Mouse (Mus musculus) midbrain, embryonic 10.5 days (tissue): ENCODE measurements around the gene Tango2. TPM values are rescaled to one million over a fixed set of nuclear protein-coding genes. Genes with fewer than 3 reads are reported as not detected.

ENCODE experiments used
- DNase-seq: peaks from one replicate; pipeline ENCODE4 v3.0.0-alpha.2; 2017; ENCODE audit warnings: low spot score
- H3K27ac ChIP-seq: fragments of 300-500 bp; sonication (generic); replicated peaks from 2 replicates; pipeline ENCODE4 v1.5.1; 2016; ENCODE audit warnings: mild to moderate bottlenecking
- H3K27me3 ChIP-seq: fragments of 300-500 bp; sonication (generic); 2 replicates; pipeline ENCODE4 v1.6.1; 2016; ENCODE audit warnings: low read depth, mild to moderate bottlenecking; ENCODE audit not compliant: poor library complexity, severe bottlenecking
- H3K36me3 ChIP-seq: fragments of 300-500 bp; sonication (generic); 2 replicates; pipeline ENCODE4 v1.6.1; 2016; ENCODE audit warnings: mild to moderate bottlenecking, moderate library complexity
- H3K4me1 ChIP-seq: fragments of 300-500 bp; sonication (generic); 2 replicates; pipeline ENCODE4 v1.6.1; 2016
- H3K4me3 ChIP-seq: fragments of 300-500 bp; sonication (generic); 2 replicates; pipeline ENCODE4 v1.5.1; 2016; ENCODE audit warnings: mild to moderate bottlenecking, moderate library complexity
- H3K9me3 ChIP-seq: fragments of 300-500 bp; sonication (generic); replicated peaks from 2 replicates; pipeline ENCODE4 v1.6.1; 2016; ENCODE audit warnings: mild to moderate bottlenecking
- WGBS: fragments of 180-500 bp; shearing (Covaris S2); methylation state at CpG from one replicate; pipeline ENCODE4 v1.1.7; 2016; 5-methylcytosine and 5-hydroxymethylcytosine counted together
- polyA plus RNA-seq: library from polyadenylated mRNA; unstranded; fragments of >200 nt; fragmentation: Nextera tagmentation; extraction: Ambion mirVana; gene quantifications from 2 replicates; pipeline ENCODE4 v1.2.1, GENCODE M21; 2016

Tango2 gene
- 40.1 and 45.2 TPM in 2 replicates for polyA plus RNA-seq

DNA sequence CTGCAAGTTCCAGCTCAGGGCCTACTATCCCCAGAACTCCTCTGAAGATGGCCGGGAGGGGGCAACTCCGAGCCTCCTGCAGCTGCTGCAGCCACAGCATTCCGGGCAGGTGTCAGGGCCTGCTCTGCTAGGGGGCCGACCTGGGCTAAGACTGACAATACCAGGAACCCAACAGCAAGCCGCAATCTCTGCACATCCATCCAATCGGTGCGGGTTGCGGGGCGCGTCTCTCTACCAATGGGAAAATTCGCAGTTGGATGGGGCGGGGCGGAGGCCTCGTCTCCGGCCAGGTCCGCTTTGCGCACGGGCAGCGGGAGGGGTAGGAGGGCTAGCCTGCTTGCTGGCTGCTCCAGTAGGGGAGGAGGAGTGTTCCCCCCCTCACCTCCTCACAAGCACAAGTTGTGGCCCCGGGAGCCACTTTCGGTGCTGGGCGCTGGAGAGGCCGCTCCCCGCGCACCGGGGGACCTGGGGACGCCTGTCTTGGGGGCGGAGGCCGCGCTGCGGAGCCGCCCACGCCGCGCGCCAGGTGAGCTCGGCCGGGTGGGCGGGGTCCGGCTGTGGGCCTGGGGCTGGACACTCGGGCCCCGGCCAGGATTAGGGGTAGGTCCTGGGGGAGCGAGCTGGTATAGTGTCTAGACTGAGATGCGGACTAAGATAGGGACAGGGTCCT, at the start of gene Tango2, which contains the start of gene Arvcf:
Gene Tango2 (minus strand): TSS at position 173 of the 670 bp plus-strand sequence.
Gene Arvcf (plus strand): TSS at position 252 of the 670 bp plus-strand sequence.
- peaks cover 4% of the 10 kb centered on the region for H3K36me3 ChIP-seq
- peaks cover 63% of the 10 kb centered on the region for H3K4me1 ChIP-seq
- H3K4me3 ChIP-seq, result peak within 1 kb of the TSS; percentile 91
- H3K9me3 ChIP-seq, result no peaks in the 10 kb centered on the region
- peaks cover 52% of the 10 kb centered on the region for H3K27me3 ChIP-seq
- WGBS, result 1% methylated on average over 44 of the region's 44 CpGs
- DNase-seq, result peak; percentile 95
- peak within 1 kb of the TSS; percentile 89 for H3K27ac ChIP-seq

DNA sequence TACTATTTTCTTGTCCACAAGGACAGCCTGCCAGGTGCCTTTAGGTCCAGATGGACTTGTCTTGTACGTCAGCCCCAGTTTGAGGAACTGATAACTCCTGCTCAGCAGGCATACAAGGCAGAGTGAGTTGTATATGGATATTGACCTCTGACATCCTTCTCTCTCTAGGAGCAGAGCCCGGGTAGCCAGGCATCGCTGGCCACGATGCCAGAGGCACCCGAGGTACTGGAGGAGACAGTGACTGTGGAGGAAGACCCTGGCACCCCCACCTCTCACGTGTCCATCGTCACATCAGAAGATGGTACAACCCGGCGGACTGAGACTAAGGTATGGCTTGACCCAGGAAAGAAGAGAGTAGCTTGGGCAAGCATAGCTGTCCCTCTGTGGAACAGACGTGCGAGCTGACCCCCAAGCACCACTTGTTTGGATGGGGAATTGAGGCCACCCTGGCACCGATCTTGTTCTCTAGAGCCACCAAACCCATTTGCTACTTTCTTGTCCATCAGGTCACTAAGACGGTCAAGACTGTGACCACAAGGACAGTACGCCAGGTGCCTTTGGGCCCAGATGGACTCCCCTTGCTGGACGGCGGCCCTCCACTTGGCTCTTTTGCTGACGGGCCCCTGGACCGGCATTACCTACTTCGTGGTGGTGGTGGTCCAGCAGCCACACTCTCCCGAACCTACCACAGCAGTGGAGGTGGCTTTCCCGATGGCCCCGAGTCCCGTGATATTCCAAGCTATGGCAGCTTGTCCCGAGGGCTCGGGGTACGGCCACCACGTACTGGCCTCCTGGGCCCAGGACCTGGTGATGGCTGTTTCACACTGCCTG, 49.1 kb upstream of the Tango2 start:
- Histone ChIP-seq H3K4me1 (peaks cover 93% of the 10 kb centered on the region), H3K4me3 (no peak overlapping the region), H3K27ac (peak overlapping the region; percentile 96), H3K9me3 (no peaks in the 10 kb centered on the region), H3K36me3 (peaks cover 61% of the 10 kb centered on the region), H3K27me3 (no peaks in the 10 kb centered on the region)
- WGBS, result 96% methylated on average over 27 of the region's 27 CpGs
- no peak for DNase-seq

DNA sequence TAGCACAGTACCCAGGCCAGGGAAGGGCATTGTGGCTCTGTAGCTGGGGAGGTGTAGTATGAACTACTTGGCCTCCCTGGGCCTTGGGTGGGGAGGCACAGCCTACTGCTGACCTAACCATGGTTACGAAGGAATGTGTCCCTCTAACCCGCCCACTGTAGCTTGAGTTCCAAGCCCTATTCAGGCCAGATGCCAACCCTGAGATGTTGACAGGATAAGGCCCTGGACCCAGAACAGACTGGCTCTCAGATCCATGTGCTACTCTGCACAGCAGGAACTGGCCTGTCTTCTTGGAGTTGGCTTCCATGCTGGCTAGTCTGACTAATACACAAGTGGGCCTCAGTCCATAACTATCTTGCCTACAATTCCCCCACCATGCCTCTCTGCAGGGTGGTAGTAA, 48.3 kb upstream of the Tango2 start:
- Histone ChIP-seq H3K4me1 (peaks cover 93% of the 10 kb centered on the region), H3K27ac (peak overlapping the region; percentile 96), H3K4me3 (peak overlapping the region; percentile 84), H3K36me3 (peaks cover 53% of the 10 kb centered on the region), H3K27me3 (no peaks in the 10 kb centered on the region), H3K9me3 (no peaks in the 10 kb centered on the region)
- 84% methylated on average over 2 of the region's 2 CpGs for WGBS
- no peak for DNase-seq

DNA sequence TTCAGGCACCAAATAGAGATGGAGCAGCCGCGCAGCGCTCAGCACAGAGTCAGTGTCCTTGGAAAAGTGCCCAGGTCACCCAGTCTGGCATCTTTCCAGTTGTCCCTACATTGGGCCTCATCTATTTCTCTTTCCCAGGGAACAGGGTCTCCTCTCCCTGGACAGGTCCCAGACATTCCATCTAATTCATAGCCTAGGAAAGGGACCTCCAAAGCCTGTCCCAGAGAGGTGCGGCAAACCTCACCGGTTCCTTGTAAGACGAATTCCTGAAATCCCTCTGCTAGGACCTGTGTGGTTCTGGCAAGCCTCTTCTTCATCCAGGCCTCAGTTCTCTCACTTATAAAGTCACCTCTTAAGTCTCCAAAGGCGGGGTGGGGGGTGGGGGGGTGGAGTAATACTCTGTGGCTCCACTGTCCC, 47.7 kb upstream of the Tango2 start:
- WGBS, result 24% methylated on average over 6 of the region's 7 CpGs
- no peaks in the 10 kb centered on the region for H3K9me3 ChIP-seq
- no peak for DNase-seq
- peaks cover 91% of the 10 kb centered on the region for H3K4me1 ChIP-seq
- peak overlapping the region; percentile 84 for H3K4me3 ChIP-seq
- peaks cover 48% of the 10 kb centered on the region for H3K36me3 ChIP-seq
- H3K27me3 ChIP-seq, result no peaks in the 10 kb centered on the region
- H3K27ac ChIP-seq, result peak overlapping the region; percentile 96

DNA sequence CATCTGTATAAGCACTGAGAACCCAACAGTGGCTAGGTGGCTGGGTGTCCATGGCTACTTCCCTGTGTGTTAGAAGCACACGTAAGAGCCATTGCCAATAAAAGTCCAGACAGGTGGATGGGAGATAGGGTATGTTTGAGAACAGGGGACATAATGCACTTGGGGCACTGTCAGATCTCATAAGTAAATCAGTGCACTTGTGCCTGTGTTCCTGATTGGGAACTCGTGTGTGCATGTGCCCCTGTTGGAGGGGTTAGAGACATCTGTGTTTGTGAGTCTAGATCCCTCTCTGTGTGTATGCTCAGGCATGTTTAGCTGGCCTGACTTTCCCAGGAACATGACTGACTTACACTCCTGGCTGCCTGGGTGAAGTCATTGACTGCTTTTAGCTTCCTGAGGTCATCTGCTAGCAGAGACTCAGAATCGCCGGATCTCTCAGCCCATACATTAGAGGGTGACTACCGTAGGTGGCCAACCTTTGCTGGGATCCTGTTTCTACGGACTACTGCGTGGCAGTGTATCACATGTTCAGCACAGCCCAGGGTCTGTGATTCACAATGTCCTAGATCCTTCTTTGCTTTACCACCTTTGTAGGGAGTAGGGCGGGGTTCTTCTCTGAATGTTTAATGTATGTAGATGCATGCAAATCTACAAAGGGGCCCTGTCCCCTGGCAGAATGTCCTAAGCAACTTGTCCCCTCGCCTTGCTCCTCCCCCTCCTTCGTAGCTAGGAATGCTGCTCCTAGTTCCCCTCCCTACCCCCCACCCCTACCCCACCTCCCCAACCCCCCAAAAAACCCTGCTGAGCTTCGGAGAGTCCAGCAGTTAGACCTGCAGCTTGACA, 47.1 kb upstream of the Tango2 start:
- 17% methylated on average over 11 of the region's 11 CpGs for WGBS

DNA sequence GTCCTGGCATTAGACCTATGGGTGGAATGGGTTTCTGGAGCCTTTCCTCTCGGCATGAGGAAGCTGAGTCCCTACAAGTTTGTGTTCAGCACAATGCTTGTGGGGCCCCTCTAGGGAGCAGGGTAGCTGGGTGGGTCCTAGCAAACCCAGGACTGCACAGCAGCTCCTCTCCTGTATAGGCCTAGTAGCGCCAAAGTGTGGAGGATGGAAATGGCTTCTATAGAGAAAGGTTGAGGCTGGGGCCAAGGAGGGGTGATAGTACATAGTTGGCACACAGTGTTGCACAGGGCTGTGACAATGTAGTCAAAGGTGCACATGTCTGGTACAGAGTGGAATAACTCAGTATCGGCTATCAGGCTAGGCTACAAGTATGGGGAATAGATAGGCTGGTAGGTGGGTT, 46.2 kb upstream of the Tango2 start:
- WGBS, result 77% methylated on average over 3 of the region's 3 CpGs
- Histone ChIP-seq H3K36me3 (peaks cover 32% of the 10 kb centered on the region), H3K4me1 (peaks cover 91% of the 10 kb centered on the region), H3K9me3 (no peaks in the 10 kb centered on the region), H3K4me3 (peak overlapping the region; percentile 84), H3K27me3 (no peaks in the 10 kb centered on the region), H3K27ac (peak overlapping the region; percentile 96)
- no peak for DNase-seq

More for the DNA sequence above, 47.1 kb upstream of the Tango2 start:
- H3K27me3 ChIP-seq, result no peaks in the 10 kb centered on the region
- H3K36me3 ChIP-seq, result peaks cover 42% of the 10 kb centered on the region
- peaks cover 91% of the 10 kb centered on the region for H3K4me1 ChIP-seq
- H3K27ac ChIP-seq, result peak overlapping the region; percentile 96
- peak overlapping the region; percentile 84 for H3K4me3 ChIP-seq
- H3K9me3 ChIP-seq, result no peaks in the 10 kb centered on the region
- peak; percentile 56 for DNase-seq

DNA sequence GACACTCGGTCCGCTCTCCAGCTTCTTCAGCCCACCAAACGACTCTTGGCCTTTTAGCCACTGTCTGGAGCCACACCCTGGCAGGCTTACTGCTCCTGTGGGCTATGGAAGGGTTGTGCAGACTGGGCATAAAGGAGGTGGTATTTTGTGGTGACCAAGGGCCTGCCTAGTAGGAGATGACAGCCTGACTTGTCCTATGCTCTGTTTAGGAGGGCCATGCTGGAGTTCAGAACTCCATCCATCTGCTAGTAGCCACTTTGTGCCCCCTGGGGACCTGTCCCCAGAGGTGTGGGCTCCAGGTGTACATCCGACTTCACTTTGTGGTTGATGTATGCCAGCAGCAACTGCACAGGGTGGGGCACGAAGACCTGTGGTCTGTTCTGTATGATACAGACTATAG, 45.7 kb upstream of the Tango2 start:
- WGBS, result 47% methylated on average over 5 of the region's 5 CpGs
- peaks cover 91% of the 10 kb centered on the region for H3K4me1 ChIP-seq

DNA sequence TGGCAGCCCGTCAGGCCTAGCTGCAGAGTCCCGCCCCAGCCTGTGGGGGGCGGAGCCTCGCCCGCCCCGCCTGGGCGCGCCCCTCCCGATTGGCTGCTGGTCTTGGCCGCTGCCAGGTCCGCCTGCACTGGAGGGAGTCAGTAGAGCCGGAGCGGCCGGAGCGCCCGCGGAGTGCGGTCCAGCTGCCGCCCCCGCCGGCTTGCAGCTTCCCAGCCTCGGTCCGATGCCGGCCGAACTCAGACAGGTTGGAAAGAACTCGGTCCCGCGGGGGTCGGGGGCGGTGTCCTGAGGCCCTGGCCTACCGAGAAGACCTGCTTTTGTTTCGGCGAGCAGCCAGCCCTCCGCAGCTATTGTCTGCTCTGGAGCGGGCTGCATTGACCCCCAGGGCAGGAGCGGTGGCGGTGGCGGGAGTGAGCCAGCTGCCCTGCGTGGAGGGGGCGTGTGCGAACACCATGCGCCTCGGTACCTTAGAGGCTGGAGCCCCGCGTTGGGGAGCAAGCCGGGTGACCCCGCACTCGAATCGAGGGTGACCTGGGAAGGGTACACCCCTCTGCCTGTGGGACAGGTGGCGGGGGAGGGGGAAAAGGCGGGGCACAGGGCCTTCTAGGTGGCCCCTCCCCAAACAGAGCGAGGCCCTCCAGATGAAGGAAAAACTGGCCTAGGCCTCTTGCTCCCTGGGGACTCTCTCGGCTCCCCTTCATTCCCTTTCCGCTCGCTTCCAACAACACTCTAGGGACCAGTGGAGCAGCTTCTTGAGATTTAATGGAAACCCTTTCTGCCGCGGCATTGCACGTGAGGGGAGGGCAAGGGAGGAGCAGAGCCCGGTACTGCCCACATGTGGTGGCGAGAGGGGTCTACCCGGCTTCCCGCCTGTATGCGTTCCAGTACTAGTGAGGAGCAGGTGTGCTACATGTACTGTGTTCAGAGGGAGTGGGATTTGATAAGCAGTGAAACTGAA, 44.8 kb upstream of the Tango2 start:
- peak; percentile 91 for DNase-seq
- Histone ChIP-seq H3K4me1 (peaks cover 91% of the 10 kb centered on the region), H3K36me3 (peaks cover 19% of the 10 kb centered on the region), H3K27ac (peak overlapping the region; percentile 96), H3K9me3 (no peaks in the 10 kb centered on the region), H3K27me3 (no peaks in the 10 kb centered on the region), H3K4me3 (peak overlapping the region; percentile 84)
- under 1% methylated on average over 59 of the region's 63 CpGs for WGBS

More for the DNA sequence above, 45.7 kb upstream of the Tango2 start:
- Histone ChIP-seq H3K27ac (peak overlapping the region; percentile 96), H3K4me3 (peak overlapping the region; percentile 84), H3K36me3 (peaks cover 28% of the 10 kb centered on the region), H3K27me3 (no peaks in the 10 kb centered on the region), H3K9me3 (no peaks in the 10 kb centered on the region)
- DNase-seq, result no peak

DNA sequence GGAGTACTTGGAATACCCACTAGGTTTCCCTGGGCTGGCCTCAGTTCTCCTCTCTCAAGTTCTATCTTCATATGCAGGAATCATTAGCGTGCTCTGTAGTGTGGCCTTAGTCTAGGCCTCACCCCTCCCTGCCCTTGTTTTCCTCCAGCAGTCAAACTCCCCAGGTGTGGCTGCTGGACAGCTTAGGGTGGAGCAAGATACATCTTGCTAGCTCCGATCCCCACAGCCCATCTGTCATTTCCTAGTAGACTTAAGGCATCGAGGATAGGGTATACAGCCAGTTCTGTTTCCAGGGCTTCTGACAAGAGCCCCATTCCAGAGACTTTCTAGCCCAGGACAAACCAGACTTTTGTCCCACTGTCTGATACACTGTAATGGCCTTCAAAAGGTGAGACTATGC, 43.8 kb upstream of the Tango2 start:
- H3K9me3 ChIP-seq, result no peaks in the 10 kb centered on the region
- peak; percentile 10 for DNase-seq
- H3K4me3 ChIP-seq, result peak overlapping the region; percentile 84; the same call in 1 of the 2 replicates
- H3K27ac ChIP-seq, result peak overlapping the region; percentile 96
- H3K4me1 ChIP-seq, result peaks cover 96% of the 10 kb centered on the region
- no peaks in the 10 kb centered on the region for H3K27me3 ChIP-seq
- H3K36me3 ChIP-seq, result peaks cover 9% of the 10 kb centered on the region
- WGBS, result 85% methylated on average over 3 of the region's 3 CpGs

DNA sequence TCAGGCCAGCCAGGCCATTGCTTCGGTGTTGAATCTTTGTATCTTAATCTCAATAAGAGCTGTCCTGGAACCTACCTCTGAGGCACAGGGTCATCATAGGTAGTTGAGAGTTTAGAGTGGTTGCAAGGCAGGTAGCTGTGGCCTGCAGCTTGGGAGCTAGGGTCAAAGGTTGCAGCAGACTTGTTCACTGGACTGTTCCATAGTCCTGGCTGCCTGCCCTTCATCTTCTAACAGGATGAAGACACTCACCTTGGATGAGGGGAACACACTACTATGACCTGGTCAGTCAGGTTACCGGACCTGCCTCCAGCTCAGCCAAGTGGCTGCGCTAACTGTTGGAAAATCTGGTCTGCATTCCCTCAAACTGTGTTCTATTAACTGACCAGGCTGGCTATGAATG, 43.2 kb upstream of the Tango2 start:
- WGBS, result 98% methylated on average over 3 of the region's 3 CpGs
- DNase-seq, result no peak
- peak overlapping the region; percentile 96 for H3K27ac ChIP-seq
- H3K27me3 ChIP-seq, result no peaks in the 10 kb centered on the region
- H3K9me3 ChIP-seq, result no peaks in the 10 kb centered on the region
- H3K4me1 ChIP-seq, result peaks cover 96% of the 10 kb centered on the region
- H3K36me3 ChIP-seq, result peaks cover 3% of the 10 kb centered on the region
- H3K4me3 ChIP-seq, result no peak overlapping the region

DNA sequence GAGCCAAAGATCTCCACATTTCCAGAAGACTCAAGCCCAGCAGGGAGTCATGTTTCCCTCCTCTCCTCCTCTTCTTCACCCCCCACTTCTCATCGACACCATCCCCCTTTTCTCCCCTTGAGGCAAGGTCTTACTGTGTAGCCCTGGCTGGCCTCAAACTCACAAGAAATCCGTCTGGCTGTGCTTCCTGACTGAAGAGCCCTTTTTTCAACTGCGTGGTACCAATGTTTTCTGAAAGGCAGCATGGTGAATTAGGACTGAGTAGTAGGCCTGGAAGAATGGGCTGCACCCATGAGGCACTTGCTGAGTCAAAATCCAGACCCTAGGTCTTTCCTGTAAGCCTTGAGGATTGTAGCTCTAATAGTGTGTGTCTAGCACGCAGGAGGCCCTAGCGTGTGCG, 42.5 kb upstream of the Tango2 start:
- 69% methylated on average over 6 of the region's 6 CpGs for WGBS
- Histone ChIP-seq H3K27me3 (no peaks in the 10 kb centered on the region), H3K36me3 (no peaks in the 10 kb centered on the region), H3K4me1 (peaks cover 92% of the 10 kb centered on the region), H3K27ac (peak overlapping the region; percentile 46), H3K9me3 (no peaks in the 10 kb centered on the region), H3K4me3 (no peak overlapping the region)
- DNase-seq, result no peak
